Mouse (Mus musculus) liver, postnatal 0 days (tissue): ENCODE results near the gene Tmem171. TPM values are rescaled to one million over a fixed set of nuclear protein-coding genes. Genes with fewer than 3 reads are reported as not detected.

Experiments
- ATAC-seq: fragments of 200-750 bp; cut with Nextera tagmentation; 2 replicates; pipeline ENCODE4 v1.8.0; 2017; ENCODE audit warnings: mild to moderate bottlenecking, moderate library complexity
- DNase-seq: peaks from one replicate; pipeline ENCODE4 v3.0.0-alpha.2; 2016
- H3K27ac ChIP-seq: fragments of 300-500 bp; sonication (generic); 2 replicates; pipeline ENCODE4 v1.5.1; 2014; ENCODE audit warnings: antibody characterized with exemption, moderate library complexity, mild to moderate bottlenecking, low read depth
- H3K27me3 ChIP-seq: fragments of 300-500 bp; sonication (generic); 2 replicates; pipeline ENCODE4 v1.6.1; 2014; ENCODE audit warnings: low read length, control low read depth, mixed read lengths; ENCODE audit not compliant: insufficient read depth
- H3K36me3 ChIP-seq: fragments of 300-500 bp; sonication (generic); replicated peaks from 2 replicates; pipeline ENCODE4 v1.6.1; 2014; ENCODE audit warnings: mild to moderate bottlenecking, control low read depth, low read length, moderate library complexity, mixed read lengths; ENCODE audit not compliant: insufficient read depth
- H3K4me1 ChIP-seq: fragments of 300-500 bp; sonication (generic); 2 replicates; pipeline ENCODE4 v1.6.1; 2014; ENCODE audit warnings: antibody characterized with exemption, mild to moderate bottlenecking, control low read depth; ENCODE audit not compliant: insufficient read depth
- H3K4me2 ChIP-seq: fragments of 300-500 bp; sonication (generic); 2 replicates; pipeline ENCODE4 v1.6.1; 2014; ENCODE audit warnings: low read depth, mild to moderate bottlenecking, low read length, moderate library complexity, mixed read lengths
- H3K4me3 ChIP-seq: fragments of 300-500 bp; sonication (generic); 2 replicates; pipeline ENCODE4 v1.5.1; 2014; ENCODE audit warnings: low read depth, low read length
- H3K9ac ChIP-seq: fragments of 300-500 bp; sonication (generic); replicated peaks from 2 replicates; pipeline ENCODE4 v1.6.1; 2014; ENCODE audit warnings: mild to moderate bottlenecking, moderate library complexity
- H3K9me3 ChIP-seq: fragments of 300-500 bp; sonication (generic); 2 replicates; pipeline ENCODE4 v1.6.1; 2016; ENCODE audit warnings: mild to moderate bottlenecking, control low read depth, low read length, mixed read lengths
- CTCF ChIP-seq: sonication (generic); IDR thresholded peaks from 2 replicates; pipeline ENCODE4 v1.5.1; 2016; ENCODE audit warnings: antibody characterized with exemption, low read depth
- EP300 ChIP-seq: IDR thresholded peaks from 2 replicates; pipeline ENCODE4 v1.6.1; 2016; ENCODE audit warnings: antibody characterized with exemption, low read depth, mild to moderate bottlenecking
- WGBS: fragments of 180-500 bp; shearing (Covaris S2); extraction: QIAGEN DNeasy Blood & Tissue Kit; methylation state at CpG from one replicate; pipeline ENCODE4 v1.1.7; 2014; ENCODE audit not compliant: insufficient replicate concordance; 5-methylcytosine and 5-hydroxymethylcytosine counted together
- polyA plus RNA-seq: library from polyadenylated mRNA; unstranded; fragments of >200 nt; fragmentation: Nextera tagmentation; extraction: Ambion mirVana; gene quantifications from 2 replicates; pipeline ENCODE4 v1.2.1, GENCODE M21; 2015

The Tmem171 gene
- polyA plus RNA-seq, 1 experiment from 2014 or later, result 0.35 TPM

- Histone ChIP-seq H3K4me3 (no peak overlapping the region), H3K27ac (no peak overlapping the region), H3K9me3 (no peaks in the 10 kb centered on the region), H3K4me1 (no peaks in the 10 kb centered on the region), H3K4me2 (no peak overlapping the region), H3K9ac (no peak overlapping the region), H3K27me3 (no peaks in the 10 kb centered on the region), H3K36me3 (no peaks in the 10 kb centered on the region)
- no peak for TF ChIP-seq CTCF
- TF ChIP-seq EP300, result no peak
- DNase-seq, result no peak
- 64% methylated on average over 1 of the region's 1 CpGs for WGBS
- ATAC-seq, result no peak
Measured at GRCm38 (mm10) chr13:98679230-98679629, 15.4 kb downstream of the Tmem171 start.

GRCm38 (mm10) chr13:98673922-98674321 is 20.7 kb downstream of the Tmem171 start:
- Histone ChIP-seq H3K27me3 (no peaks in the 10 kb centered on the region), H3K4me1 (no peaks in the 10 kb centered on the region), H3K9me3 (no peaks in the 10 kb centered on the region), H3K36me3 (no peaks in the 10 kb centered on the region), H3K4me3 (no peak overlapping the region), H3K4me2 (no peak overlapping the region), H3K9ac (no peak overlapping the region), H3K27ac (no peak overlapping the region)
- 70% methylated on average over 4 of the region's 4 CpGs for WGBS
- DNase-seq, result no peak
- ATAC-seq, result no peak
- TF ChIP-seq EP300 (no peak), CTCF (no peak)

GRCm38 (mm10) chr13:98669296-98669695 is 25.3 kb downstream of the Tmem171 start:
- Histone ChIP-seq H3K27me3 (no peaks in the 10 kb centered on the region), H3K4me2 (no peak overlapping the region), H3K9me3 (no peaks in the 10 kb centered on the region), H3K27ac (no peak overlapping the region), H3K36me3 (no peaks in the 10 kb centered on the region), H3K4me3 (no peak overlapping the region), H3K4me1 (no peaks in the 10 kb centered on the region), H3K9ac (no peak overlapping the region)
- no peak for ATAC-seq
- DNase-seq, result no peak
- 68% methylated on average over 3 of the region's 3 CpGs for WGBS
- no peak for TF ChIP-seq CTCF
- no peak for TF ChIP-seq EP300

- H3K36me3 ChIP-seq, result no peaks in the 10 kb centered on the region
- no peak overlapping the region for H3K4me2 ChIP-seq
- H3K9ac ChIP-seq, result no peak overlapping the region
- no peaks in the 10 kb centered on the region for H3K4me1 ChIP-seq
- TF ChIP-seq EP300 (no peak), CTCF (no peak)
- ATAC-seq (no peak), DNase-seq (no peak)
- no peaks in the 10 kb centered on the region for H3K27me3 ChIP-seq
- H3K27ac ChIP-seq, result no peak overlapping the region
- 55% methylated on average over 3 of the region's 3 CpGs for whole genome bisulfite sequencing
- 0 out of 2 replicates have a peak, but pooled peaks cover 3% of the 10 kb centered on the region for H3K9me3 ChIP-seq
- no peak overlapping the region for H3K4me3 ChIP-seq
Measured at GRCm38 (mm10) chr13:98667316-98667715, 27.3 kb downstream of the Tmem171 start.

GRCm38 (mm10) chr13:98665240-98665639 is 29.4 kb downstream of the Tmem171 start:
- Histone ChIP-seq H3K36me3 (no peaks in the 10 kb centered on the region), H3K9ac (no peak overlapping the region), H3K4me1 (no peaks in the 10 kb centered on the region), H3K4me3 (no peak overlapping the region), H3K27ac (no peak overlapping the region), H3K9me3 (0 out of 2 replicates have a peak, but pooled peaks cover 3% of the 10 kb centered on the region), H3K4me2 (no peak overlapping the region), H3K27me3 (no peaks in the 10 kb centered on the region)
- 72% methylated on average over 10 of the region's 10 CpGs for WGBS
- DNase-seq (no peak), ATAC-seq (no peak)
- TF ChIP-seq CTCF (no peak), EP300 (no peak)

GRCm38 (mm10) chr13:98662173-98662675 is 32.4 kb downstream of the Tmem171 start:
- Histone ChIP-seq H3K36me3 (no peaks in the 10 kb centered on the region), H3K9ac (no peak overlapping the region), H3K4me3 (no peak overlapping the region), H3K4me1 (no peaks in the 10 kb centered on the region), H3K9me3 (0 out of 2 replicates have a peak, but pooled peaks cover 3% of the 10 kb centered on the region), H3K27ac (no peak overlapping the region), H3K27me3 (no peaks in the 10 kb centered on the region), H3K4me2 (no peak overlapping the region)
- WGBS, result 67% methylated on average over 4 of the region's 4 CpGs
- TF ChIP-seq CTCF (no peak), EP300 (no peak)
- no peak for DNase-seq
- no peak for ATAC-seq
